Mouse (Mus musculus): ENCODE results near the gene Pde8b. TPM values are rescaled to one million over a fixed set of nuclear protein-coding genes. Genes with fewer than 3 reads are reported as not detected.

Gene Pde8b
- polyA plus RNA-seq, 1 experiment from 2014 or later, result 3.4 TPM

Other genes starting within 250 kb of the Pde8b start
- gene Zbed3, start 73.3 kb upstream of the Pde8b start, polyA plus RNA-seq (2016; fragmentation: Nextera tagmentation; extraction: Ambion mirVana), result 67.7 and 74.5 TPM in 2 replicates
- 51.3 and 52.8 TPM in 2 replicates for gene Aggf1, start 125.0 kb upstream of the Pde8b start, polyA plus RNA-seq (2016; fragmentation: Nextera tagmentation; extraction: Ambion mirVana)
- 3.8 and 6.2 TPM in 2 replicates for gene Crhbp, start 194.6 kb upstream of the Pde8b start, polyA plus RNA-seq (2016; fragmentation: Nextera tagmentation; extraction: Ambion mirVana)
- gene S100z, start 228.4 kb upstream of the Pde8b start, polyA plus RNA-seq (2016; fragmentation: Nextera tagmentation; extraction: Ambion mirVana), result not detected in 2 replicates

Data from hindbrain, embryonic 12.5 days (tissue).